Mouse (Mus musculus) limb, embryonic 14.5 days (tissue): ENCODE results near the gene Kat6b. TPM values are rescaled to one million over a fixed set of nuclear protein-coding genes. Genes with fewer than 3 reads are reported as not detected.

ENCODE experiments used
- ATAC-seq: fragments of 200-750 bp; cut with Nextera tagmentation; 2 replicates; pipeline ENCODE4 v1.8.0; 2017; ENCODE audit warnings: low read depth, moderate number of reproducible peaks, moderate TSS enrichment; ENCODE audit not compliant: low FRiP score
- DNase-seq: peaks from one replicate; pipeline ENCODE4 v3.0.0-alpha.2; 2015; ENCODE audit warnings: low spot score
- H3K27ac ChIP-seq: fragments of 300-500 bp; sonication (generic); replicated peaks from 2 replicates; pipeline ENCODE4 v1.5.1; 2014; ENCODE audit warnings: low read depth, mild to moderate bottlenecking, low read length, moderate library complexity, mixed read lengths
- H3K27me3 ChIP-seq: fragments of 300-500 bp; sonication (generic); 2 replicates; pipeline ENCODE4 v1.6.1; 2014; ENCODE audit warnings: low read length, mixed read lengths; ENCODE audit not compliant: control insufficient read depth, insufficient read depth
- H3K36me3 ChIP-seq: fragments of 300-500 bp; sonication (generic); 2 replicates; pipeline ENCODE4 v1.6.1; 2014; ENCODE audit warnings: mild to moderate bottlenecking, low read length, moderate library complexity, mixed read lengths; ENCODE audit not compliant: control insufficient read depth, insufficient read depth
- H3K4me1 ChIP-seq: fragments of 300-500 bp; sonication (generic); 2 replicates; pipeline ENCODE4 v1.6.1; 2014; ENCODE audit warnings: antibody characterized with exemption, low read length, mixed read lengths; ENCODE audit not compliant: control insufficient read depth, insufficient read depth
- H3K4me2 ChIP-seq: fragments of 300-500 bp; sonication (generic); replicated peaks from 2 replicates; pipeline ENCODE4 v1.6.1; 2014; ENCODE audit warnings: low read depth, mild to moderate bottlenecking, low read length, moderate library complexity; ENCODE audit not compliant: severe bottlenecking
- H3K4me3 ChIP-seq: fragments of 300-500 bp; sonication (generic); replicated peaks from 2 replicates; pipeline ENCODE4 v1.5.1; 2014; ENCODE audit warnings: low read length
- H3K9ac ChIP-seq: fragments of 300-500 bp; sonication (generic); 2 replicates; pipeline ENCODE4 v1.6.1; 2014; ENCODE audit warnings: mild to moderate bottlenecking, low read depth, low read length, moderate library complexity; ENCODE audit not compliant: severe bottlenecking
- H3K9me3 ChIP-seq: fragments of 300-500 bp; sonication (generic); 2 replicates; pipeline ENCODE4 v1.6.1; 2016; ENCODE audit warnings: low read length; ENCODE audit not compliant: control insufficient read depth
- POLR2A ChIP-seq: fragments of 200-500 bp; IDR thresholded peaks from 2 replicates; pipeline ENCODE4 v1.8.0; 2012; ENCODE audit warnings: inconsistent platforms, mild to moderate bottlenecking, moderate library complexity, borderline replicate concordance; ENCODE audit not compliant: insufficient read depth, insufficient read length; ENCODE audit errors: extremely low read depth
- WGBS: fragments of 180-500 bp; shearing (Covaris S2); extraction: QIAGEN DNeasy Blood & Tissue Kit; methylation state at CpG from one replicate; pipeline ENCODE4 v1.1.7; 2014; 5-methylcytosine and 5-hydroxymethylcytosine counted together
- polyA plus RNA-seq, 2 experiments: library from polyadenylated mRNA; depleted of rRNA in 1 of 2; stranded (reverse) in 1 of 2; unstranded in 1 of 2; fragments of >200 nt; fragmentation: Nextera tagmentation in 1 of 2; extraction: Ambion mirVana in 1 of 2; gene quantifications; 2 replicates each; pipeline versions ENCODE4 v1.2.1 to v1.2.3; 2012 to 2014

Gene Kat6b
- polyA plus RNA-seq, 2 experiments: 26.0 to 35.5 TPM

DNA sequence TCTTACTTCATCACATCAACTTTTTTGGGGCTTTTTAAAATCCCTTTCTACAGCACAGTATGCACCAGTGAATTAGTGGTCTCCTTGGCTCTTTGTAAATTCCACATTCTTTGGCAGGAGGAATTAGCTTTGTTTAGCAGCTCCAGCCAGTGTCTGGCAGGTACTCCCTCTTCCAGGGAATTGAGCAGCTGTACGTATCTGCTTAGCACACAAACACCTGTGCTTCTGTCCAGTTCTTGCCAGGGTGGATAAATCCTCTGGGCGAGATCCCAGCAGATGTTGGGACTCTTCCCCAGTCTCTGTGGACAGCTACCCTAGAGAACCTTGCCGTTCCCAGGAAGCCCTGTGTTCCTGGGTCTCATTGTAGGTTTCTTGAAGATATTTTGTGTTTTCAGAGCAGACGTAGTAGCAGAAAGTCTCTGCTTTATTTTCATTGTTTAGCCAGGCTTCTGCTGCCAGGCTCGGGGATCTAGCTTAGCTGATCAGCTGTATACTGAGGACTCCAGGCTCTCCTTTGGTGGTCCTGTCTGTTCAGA, 150.5 kb downstream of the Kat6b start:
- no peaks in the 10 kb centered on the region for H3K9me3 ChIP-seq
- no peak overlapping the region for H3K4me3 ChIP-seq
- TF ChIP-seq POLR2A: no peak
- H3K4me2 ChIP-seq: no peak overlapping the region
- ATAC-seq (no peak), DNase-seq (peak; percentile 39)
- WGBS: 72% methylated on average over 5 of the region's 5 CpGs
- H3K4me1 ChIP-seq: no peaks in the 10 kb centered on the region; the same call in 1 of the 2 replicates
- H3K27ac ChIP-seq: no peak overlapping the region
- H3K27me3 ChIP-seq: no peaks in the 10 kb centered on the region
- peaks cover 69% of the 10 kb centered on the region for H3K36me3 ChIP-seq
- H3K9ac ChIP-seq: no peak overlapping the region

DNA sequence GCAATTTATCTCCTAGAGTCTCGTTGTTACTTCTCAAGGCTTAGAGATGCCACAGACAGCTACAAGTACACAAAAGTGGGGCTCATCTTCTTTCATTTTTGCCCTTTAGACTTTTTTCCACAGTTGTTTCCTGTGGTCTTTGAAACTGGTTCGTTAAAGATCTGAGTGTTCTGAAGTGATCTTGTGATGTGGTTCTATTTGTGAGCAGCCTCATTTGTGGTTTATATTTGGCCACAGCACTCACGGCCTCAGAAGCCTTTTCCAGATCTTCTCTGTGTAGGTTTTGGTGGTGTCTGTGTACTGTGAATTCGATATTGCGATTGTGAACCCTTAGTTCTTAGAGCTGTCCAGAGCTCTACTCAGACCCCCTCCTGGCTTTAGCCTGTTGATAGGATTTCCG, 155.3 kb downstream of the Kat6b start:
- DNase-seq (no peak), ATAC-seq (no peak)
- no peak overlapping the region for H3K27ac ChIP-seq
- H3K9me3 ChIP-seq: no peaks in the 10 kb centered on the region
- no peak overlapping the region for H3K9ac ChIP-seq
- no peak for TF ChIP-seq POLR2A
- H3K4me2 ChIP-seq: no peak overlapping the region
- no peaks in the 10 kb centered on the region for H3K27me3 ChIP-seq
- H3K36me3 ChIP-seq: peaks cover 81% of the 10 kb centered on the region
- 75% methylated on average over 6 of the region's 6 CpGs for WGBS
- H3K4me3 ChIP-seq: no peak overlapping the region
- no peaks in the 10 kb centered on the region; the same call in 1 of the 2 replicates for H3K4me1 ChIP-seq

DNA sequence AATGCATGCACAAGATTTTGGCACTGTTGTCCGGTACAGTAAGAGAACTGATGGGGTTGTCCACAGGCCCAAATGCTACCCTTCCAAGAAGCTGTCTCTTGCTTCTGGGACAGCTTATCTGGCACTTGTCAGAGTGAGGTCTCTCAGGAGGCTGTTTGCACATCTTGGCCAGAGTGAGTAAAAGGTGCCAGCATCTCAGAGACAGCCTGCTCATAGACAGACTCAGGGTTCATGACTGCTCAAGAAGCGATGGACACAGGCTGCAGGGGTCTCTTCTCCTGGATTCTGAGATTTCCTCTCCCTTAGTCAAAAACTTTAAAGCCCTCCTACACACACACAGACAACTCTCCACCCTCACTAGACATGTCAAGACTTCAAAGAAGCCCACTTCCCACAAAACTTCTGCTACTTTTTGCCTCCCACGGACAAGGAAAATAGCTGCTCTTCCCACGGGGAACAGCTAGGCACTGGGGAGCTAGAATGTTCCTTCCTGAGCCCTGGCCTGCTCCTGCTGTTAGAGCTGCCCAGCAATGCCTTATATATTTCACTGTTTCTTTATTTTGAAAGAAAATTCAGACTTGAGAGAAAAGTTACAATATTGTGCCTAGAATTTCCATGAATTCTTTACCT, 159.7 kb downstream of the Kat6b start:
- no peak overlapping the region for H3K4me3 ChIP-seq
- DNase-seq (no peak), ATAC-seq (no peak)
- H3K27me3 ChIP-seq: no peaks in the 10 kb centered on the region
- peaks cover 72% of the 10 kb centered on the region for H3K36me3 ChIP-seq
- H3K9ac ChIP-seq: no peak overlapping the region
- no peak for TF ChIP-seq POLR2A
- H3K4me2 ChIP-seq: no peak overlapping the region
- 79% methylated on average over 4 of the region's 4 CpGs for WGBS
- H3K27ac ChIP-seq: no peak overlapping the region
- H3K4me1 ChIP-seq: no peaks in the 10 kb centered on the region
- no peaks in the 10 kb centered on the region for H3K9me3 ChIP-seq

DNA sequence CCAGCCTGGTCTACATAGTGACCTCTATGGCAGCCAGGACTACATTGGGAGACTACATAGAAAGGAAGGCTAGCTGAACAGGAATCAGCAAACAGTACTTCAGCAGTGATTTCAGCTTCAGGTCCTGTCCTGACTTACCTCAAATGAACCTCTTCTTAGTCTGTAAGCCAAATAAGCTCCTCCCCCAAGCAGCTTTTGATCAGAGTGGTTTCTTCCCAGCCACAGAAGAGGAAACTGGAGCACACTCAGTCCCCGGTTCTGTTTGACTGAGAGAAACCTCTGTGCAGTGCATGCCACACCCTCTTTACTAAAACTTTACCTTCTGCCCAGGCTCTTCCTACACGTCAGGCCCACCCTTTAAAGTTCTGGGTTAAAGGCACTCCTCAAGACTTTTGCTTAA, 172.6 kb downstream of the Kat6b start:
- Histone ChIP-seq H3K9ac (no peak overlapping the region), H3K9me3 (no peaks in the 10 kb centered on the region), H3K27ac (no peak overlapping the region), H3K4me1 (peaks cover 6% of the 10 kb centered on the region), H3K4me2 (no peak overlapping the region), H3K27me3 (no peaks in the 10 kb centered on the region), H3K4me3 (no peak overlapping the region), H3K36me3 (peaks cover 25% of the 10 kb centered on the region)
- no peak for ATAC-seq
- DNase-seq: no peak
- WGBS: 66% methylated on average over 2 of the region's 2 CpGs
- TF ChIP-seq POLR2A: no peak

DNA sequence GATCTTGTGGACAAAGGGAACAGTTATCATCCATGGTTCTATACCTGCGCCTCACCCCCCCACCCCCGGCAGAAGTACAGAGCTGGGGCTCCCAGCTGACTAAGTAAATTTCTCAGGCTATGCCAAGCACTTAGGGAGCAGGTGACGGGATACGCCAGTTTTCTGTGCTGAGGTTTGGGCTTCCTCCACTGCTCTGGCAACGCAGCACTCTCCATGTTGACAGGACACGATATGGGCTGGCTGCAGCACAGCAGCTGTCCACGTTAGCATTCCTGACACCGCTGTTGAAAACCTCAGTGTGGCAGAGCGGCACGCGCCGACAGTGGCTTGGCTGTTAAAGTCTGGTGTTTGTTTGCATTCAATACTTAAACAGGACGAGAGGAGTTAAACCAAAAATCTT, 177.9 kb downstream of the Kat6b start:
- DNase-seq: peak; percentile 60

More for the DNA sequence above, 177.9 kb downstream of the Kat6b start:
- H3K9ac ChIP-seq: no peak overlapping the region
- peak; percentile 58 for ATAC-seq
- no peak overlapping the region for H3K4me3 ChIP-seq
- H3K9me3 ChIP-seq: no peaks in the 10 kb centered on the region
- peaks cover 44% of the 10 kb centered on the region for H3K36me3 ChIP-seq
- no peak overlapping the region for H3K27ac ChIP-seq
- no peak for TF ChIP-seq POLR2A
- no peaks in the 10 kb centered on the region for H3K27me3 ChIP-seq
- 72% methylated on average over 13 of the region's 13 CpGs for WGBS
- no peak overlapping the region for H3K4me2 ChIP-seq
- peaks cover 13% of the 10 kb centered on the region for H3K4me1 ChIP-seq
